Mouse (Mus musculus): Measurements from ENCODE around the gene Zfp316.
A peak's percentile ranks its signal among the peaks of the same experiment; 100 is the strongest.

The Zfp316 gene

GRCm38 (mm10) chr5:143272108-143272507 lies 2.3 kb upstream of the Zfp316 start:
- no peaks in the 10 kb centered on the region for H3K9me3 ChIP-seq (ENCODE audit: low read length)
- peaks cover 18% of the 10 kb centered on the region for H3K4me1 ChIP-seq (replicated peaks; ENCODE audit: low read depth, low read length)
- no peak for TF ChIP-seq CTCF (conservative IDR thresholded peaks at IDR 0.05; ENCODE audit: low read length)
- H3K36me3 ChIP-seq (ENCODE audit: insufficient read depth, low read length), result no peaks in the 10 kb centered on the region
- peaks cover 53% of the 10 kb centered on the region for H3K27me3 ChIP-seq (ENCODE audit: insufficient read depth, low read length)
- H3K4me3 ChIP-seq (replicated peaks; ENCODE audit: low read length), result no peak overlapping the region

GRCm38 (mm10) chr5:143271642-143272041 lies 1.8 kb upstream of the Zfp316 start:
- Histone ChIP-seq H3K36me3 (ENCODE audit: insufficient read depth, low read length) (no peaks in the 10 kb centered on the region), H3K9me3 (ENCODE audit: low read length) (no peaks in the 10 kb centered on the region), H3K4me1 (replicated peaks; ENCODE audit: low read depth, low read length) (peaks cover 18% of the 10 kb centered on the region), H3K4me3 (replicated peaks; ENCODE audit: low read length) (no peak overlapping the region), H3K27me3 (ENCODE audit: insufficient read depth, low read length) (peaks cover 53% of the 10 kb centered on the region)
- no peak for TF ChIP-seq POU5F1 (IDR thresholded peaks at IDR 0.05; ENCODE audit: borderline replicate concordance, low read length)
- no peak for TF ChIP-seq NANOG (IDR thresholded peaks at IDR 0.05; ENCODE audit: borderline replicate concordance, low read length)
- TF ChIP-seq CTCF (conservative IDR thresholded peaks at IDR 0.05; ENCODE audit: low read length), result no peak

- peaks cover 18% of the 10 kb centered on the region for H3K4me1 ChIP-seq (replicated peaks; ENCODE audit: low read depth, low read length)
- H3K36me3 ChIP-seq (ENCODE audit: insufficient read depth, low read length), result no peaks in the 10 kb centered on the region
- peak overlapping the region; percentile 82 for H3K4me3 ChIP-seq (replicated peaks; ENCODE audit: low read length)
- H3K9me3 ChIP-seq (ENCODE audit: low read length), result no peaks in the 10 kb centered on the region
- H3K27me3 ChIP-seq (ENCODE audit: insufficient read depth, low read length), result peaks cover 45% of the 10 kb centered on the region
- TF ChIP-seq CTCF (conservative IDR thresholded peaks at IDR 0.05; ENCODE audit: low read length) (no peak), NANOG (IDR thresholded peaks at IDR 0.05; ENCODE audit: borderline replicate concordance, low read length) (no peak), POU5F1 (IDR thresholded peaks at IDR 0.05; ENCODE audit: borderline replicate concordance, low read length) (no peak)
These were observed 313 bp upstream of the Zfp316 start for GRCm38 (mm10) chr5:143270151-143270519.

GRCm38 (mm10) chr5:143268985-143269362 lies 848 bp downstream of the Zfp316 start:
- Histone ChIP-seq H3K4me1 (replicated peaks; ENCODE audit: low read depth, low read length) (peaks cover 25% of the 10 kb centered on the region), H3K36me3 (ENCODE audit: insufficient read depth, low read length) (no peaks in the 10 kb centered on the region), H3K9me3 (ENCODE audit: low read length) (no peaks in the 10 kb centered on the region), H3K27me3 (ENCODE audit: insufficient read depth, low read length) (peaks cover 51% of the 10 kb centered on the region), H3K4me3 (replicated peaks; ENCODE audit: low read length) (peak overlapping the region; percentile 82)
- TF ChIP-seq POU5F1 (IDR thresholded peaks at IDR 0.05; ENCODE audit: borderline replicate concordance, low read length) (no peak), CTCF (conservative IDR thresholded peaks at IDR 0.05; ENCODE audit: low read length) (no peak), NANOG (IDR thresholded peaks at IDR 0.05; ENCODE audit: borderline replicate concordance, low read length) (no peak)

- Histone ChIP-seq H3K9me3 (ENCODE audit: low read length) (no peaks in the 10 kb centered on the region), H3K4me1 (replicated peaks; ENCODE audit: low read depth, low read length) (peaks cover 25% of the 10 kb centered on the region), H3K4me3 (replicated peaks; ENCODE audit: low read length) (no peak overlapping the region), H3K36me3 (ENCODE audit: insufficient read depth, low read length) (no peaks in the 10 kb centered on the region), H3K27me3 (ENCODE audit: insufficient read depth, low read length) (peaks cover 73% of the 10 kb centered on the region)
- TF ChIP-seq CTCF (conservative IDR thresholded peaks at IDR 0.05; ENCODE audit: low read length), result no peak
- TF ChIP-seq POU5F1 (IDR thresholded peaks at IDR 0.05; ENCODE audit: borderline replicate concordance, low read length), result no peak
- no peak for TF ChIP-seq NANOG (IDR thresholded peaks at IDR 0.05; ENCODE audit: borderline replicate concordance, low read length)
These were observed 3.0 kb downstream of the Zfp316 start for GRCm38 (mm10) chr5:143266794-143267193.

- Histone ChIP-seq H3K4me3 (replicated peaks; ENCODE audit: low read length) (no peak overlapping the region), H3K9me3 (ENCODE audit: low read length) (no peaks in the 10 kb centered on the region), H3K27me3 (ENCODE audit: insufficient read depth, low read length) (peaks cover 71% of the 10 kb centered on the region), H3K36me3 (ENCODE audit: insufficient read depth, low read length) (no peaks in the 10 kb centered on the region), H3K4me1 (replicated peaks; ENCODE audit: low read depth, low read length) (peaks cover 24% of the 10 kb centered on the region)
- TF ChIP-seq NANOG (IDR thresholded peaks at IDR 0.05; ENCODE audit: borderline replicate concordance, low read length) (no peak), CTCF (conservative IDR thresholded peaks at IDR 0.05; ENCODE audit: low read length) (no peak), POU5F1 (IDR thresholded peaks at IDR 0.05; ENCODE audit: borderline replicate concordance, low read length) (no peak)
These were observed 4.4 kb downstream of the Zfp316 start for GRCm38 (mm10) chr5:143265409-143265808.

GRCm38 (mm10) chr5:143264689-143265088 lies 5.1 kb downstream of the Zfp316 start:
- Histone ChIP-seq H3K9me3 (ENCODE audit: low read length) (no peaks in the 10 kb centered on the region), H3K4me3 (replicated peaks; ENCODE audit: low read length) (no peak overlapping the region), H3K36me3 (ENCODE audit: insufficient read depth, low read length) (no peaks in the 10 kb centered on the region), H3K27me3 (ENCODE audit: insufficient read depth, low read length) (peaks cover 71% of the 10 kb centered on the region), H3K4me1 (replicated peaks; ENCODE audit: low read depth, low read length) (peaks cover 19% of the 10 kb centered on the region)
- no peak for TF ChIP-seq POU5F1 (IDR thresholded peaks at IDR 0.05; ENCODE audit: borderline replicate concordance, low read length)
- TF ChIP-seq NANOG (IDR thresholded peaks at IDR 0.05; ENCODE audit: borderline replicate concordance, low read length), result no peak
- no peak for TF ChIP-seq CTCF (conservative IDR thresholded peaks at IDR 0.05; ENCODE audit: low read length)

- no peak for TF ChIP-seq NANOG (IDR thresholded peaks at IDR 0.05; ENCODE audit: borderline replicate concordance, low read length)
- TF ChIP-seq POU5F1 (IDR thresholded peaks at IDR 0.05; ENCODE audit: borderline replicate concordance, low read length), result no peak
- no peak for TF ChIP-seq CTCF (conservative IDR thresholded peaks at IDR 0.05; ENCODE audit: low read length)
- Histone ChIP-seq H3K27me3 (ENCODE audit: insufficient read depth, low read length) (peaks cover 75% of the 10 kb centered on the region), H3K36me3 (ENCODE audit: insufficient read depth, low read length) (no peaks in the 10 kb centered on the region), H3K4me1 (replicated peaks; ENCODE audit: low read depth, low read length) (peaks cover 7% of the 10 kb centered on the region), H3K9me3 (ENCODE audit: low read length) (no peaks in the 10 kb centered on the region), H3K4me3 (replicated peaks; ENCODE audit: low read length) (no peak overlapping the region)
These were observed 8.2 kb downstream of the Zfp316 start for GRCm38 (mm10) chr5:143261636-143262035.

GRCm38 (mm10) chr5:143255802-143256201 lies 14.0 kb downstream of the Zfp316 start:
- TF ChIP-seq CTCF (conservative IDR thresholded peaks at IDR 0.05; ENCODE audit: low read length) (no peak), NANOG (IDR thresholded peaks at IDR 0.05; ENCODE audit: borderline replicate concordance, low read length) (no peak), POU5F1 (IDR thresholded peaks at IDR 0.05; ENCODE audit: borderline replicate concordance, low read length) (no peak)
- H3K4me3 ChIP-seq (replicated peaks; ENCODE audit: low read length), result no peak overlapping the region
- peaks cover 98% of the 10 kb centered on the region for H3K27me3 ChIP-seq (ENCODE audit: insufficient read depth, low read length)
- no peaks in the 10 kb centered on the region for H3K9me3 ChIP-seq (ENCODE audit: low read length)
- H3K36me3 ChIP-seq (ENCODE audit: insufficient read depth, low read length), result no peaks in the 10 kb centered on the region
- peaks cover 24% of the 10 kb centered on the region for H3K4me1 ChIP-seq (replicated peaks; ENCODE audit: low read depth, low read length)

Measured in E14TG2a.4 (cell line).